Mouse (Mus musculus) erythroid progenitor cell, adult 5-6 weeks (primary cell): Measurements from ENCODE around the gene Sept8. TPM values are rescaled to one million over a fixed set of nuclear protein-coding genes. Genes with fewer than 3 reads are reported as not detected.
"Not testable (repeated sequence)": the region's sequence is repeated elsewhere in the genome, so short reads cannot be mapped to it uniquely, and the experiment has no call there.

ENCODE experiments used
- ATAC-seq: replicated peaks from 2 replicates; pipeline ENCODE4 v1.8.0; 2016; ENCODE audit warnings: moderate number of reproducible peaks, mild to moderate bottlenecking, moderate TSS enrichment, inconsistent platforms; ENCODE audit not compliant: poor library complexity, low FRiP score, severe bottlenecking
- total RNA-seq, 2 experiments: library from RNA; stranded (forward) in 1 of 2; stranded (reverse) in 1 of 2; fragments of 150-400 nt in 1 of 2; fragments of 186-747, 209-891 nt in 1 of 2; gene quantifications; 2 replicates each; pipeline versions ENCODE4 v1.2.3 to v1.2.4; 2015 to 2017; ENCODE audit warnings: low replicate concordance in 2 of 2

The Sept8 gene
- total RNA-seq, 2 experiments from 2014 or later, result 101 to 143 TPM

- ATAC-seq, result no peak
Measured at GRCm38 (mm10) chr11:53522930-53523329, 3.9 kb downstream of the Sept8 start.

GRCm38 (mm10) chr11:53523545-53524405 lies 4.7 kb downstream of the Sept8 start:
- ATAC-seq, result no peak

- no peak for ATAC-seq
Measured at GRCm38 (mm10) chr11:53524905-53525304, 5.8 kb downstream of the Sept8 start.

- ATAC-seq, result no peak
Measured at GRCm38 (mm10) chr11:53525461-53525860, 6.4 kb downstream of the Sept8 start.

GRCm38 (mm10) chr11:53528397-53529252 lies 9.6 kb downstream of the Sept8 start:
- 0 out of 2 replicates have a peak, but pooled peaks have one; percentile 36 for ATAC-seq

GRCm38 (mm10) chr11:53529253-53529557 lies 10.1 kb downstream of the Sept8 start:
- ATAC-seq, result no peak

- ATAC-seq, result no peak
Measured at GRCm38 (mm10) chr11:53530001-53530400, 10.9 kb downstream of the Sept8 start.

GRCm38 (mm10) chr11:53531578-53532230 lies 12.6 kb downstream of the Sept8 start:
- no peak for ATAC-seq

- ATAC-seq, result no peak
Measured at GRCm38 (mm10) chr11:53532231-53532620, 13.2 kb downstream of the Sept8 start.

- no peak for ATAC-seq
Measured at GRCm38 (mm10) chr11:53539002-53539491, 20.0 kb downstream of the Sept8 start.

- no peak for ATAC-seq
Measured at GRCm38 (mm10) chr11:53540394-53540793, 21.3 kb downstream of the Sept8 start.

GRCm38 (mm10) chr11:53541222-53541621 lies 22.2 kb downstream of the Sept8 start:
- ATAC-seq, result no peak

- ATAC-seq, result no peak
Measured at GRCm38 (mm10) chr11:53543021-53543420, 24.0 kb downstream of the Sept8 start.

GRCm38 (mm10) chr11:53546271-53546670 lies 27.2 kb downstream of the Sept8 start:
- ATAC-seq, result no peak

GRCm38 (mm10) chr11:53547566-53547965 lies 28.5 kb downstream of the Sept8 start:
- ATAC-seq, result 0 out of 2 replicates have a peak, but pooled peaks have one; percentile 40

GRCm38 (mm10) chr11:53548036-53548605 lies 29.1 kb downstream of the Sept8 start:
- ATAC-seq, result no peak

GRCm38 (mm10) chr11:53550714-53551113 lies 31.7 kb downstream of the Sept8 start:
- ATAC-seq, result no peak

GRCm38 (mm10) chr11:53551754-53552153 lies 32.7 kb downstream of the Sept8 start:
- ATAC-seq, result peak; percentile 74

- not testable (repeated sequence) for ATAC-seq
Measured at GRCm38 (mm10) chr11:53556529-53556928, 37.5 kb downstream of the Sept8 start.

GRCm38 (mm10) chr11:53557992-53558391 lies 38.9 kb downstream of the Sept8 start:
- ATAC-seq, result peak; percentile 52; the same call in 1 of the 2 replicates
